Mouse (Mus musculus) gastrocnemius, postnatal 36 days (tissue): ENCODE results near the gene St6galnac4. TPM values are rescaled to one million over a fixed set of nuclear protein-coding genes. Genes with fewer than 3 reads are reported as not detected.
A peak's percentile ranks its signal among the peaks of the same experiment; 100 is the strongest.

Experiments
- DNase-seq, 2 experiments: peaks; one replicate each; pipeline ENCODE4 v3.0.0; 2022
- intact Hi-C: fragments of 180-260 bp; cut with DNase I; formaldehyde crosslinking; loops from one replicate; pipeline ENCODE4 v1.15.1; 2025
- total RNA-seq, 2 experiments: library from RNA; stranded (reverse); gene quantifications; 2 replicates each; pipeline ENCODE4 v1.2.3; 2021

St6galnac4 gene
- total RNA-seq, 2 experiments from 2014 or later: 14.1 to 21.7 TPM

- intact Hi-C loops: no loop called here
- no peak for DNase-seq
These were observed 10.8 kb downstream of the St6galnac4 start for GRCm38 (mm10) chr2:32597699-32598098.

GRCm38 (mm10) chr2:32598506-32598905 is 11.6 kb downstream of the St6galnac4 start:
- DNase-seq: no peak
- intact Hi-C loops: no loop called here

GRCm38 (mm10) chr2:32599409-32599808 is 12.5 kb downstream of the St6galnac4 start, which contains the start of gene St6galnac6:
Gene St6galnac6, plus strand, starts transcription at chr2:32599709.
- no peak for DNase-seq
- intact Hi-C loops: no loop called here

- DNase-seq: no peak
- intact Hi-C loops: loop anchor here (1.0 kb wide), 1 partner anchor 17 kb away; no protein-coding TSS in a partner anchor
These were observed 14.6 kb downstream of the St6galnac4 start for GRCm38 (mm10) chr2:32601417-32602065.

GRCm38 (mm10) chr2:32602600-32603054 is 15.7 kb downstream of the St6galnac4 start:
- intact Hi-C loops: loop anchor here (1.0 kb wide), 1 partner anchor 18 kb away; no protein-coding TSS in a partner anchor
- DNase-seq: peak; percentile 88 to 92

- intact Hi-C loops: no loop called here
- no peak for DNase-seq
These were observed 17.7 kb downstream of the St6galnac4 start for GRCm38 (mm10) chr2:32604631-32605030.

- DNase-seq: peak; percentile 81 to 88
- intact Hi-C loops: no loop called here
These were observed 19.6 kb downstream of the St6galnac4 start for GRCm38 (mm10) chr2:32606161-32607142.

- peak in 1 of 2 experiments; percentile 56 for DNase-seq
- intact Hi-C loops: no loop called here
These were observed 20.5 kb downstream of the St6galnac4 start for GRCm38 (mm10) chr2:32607262-32607947.

- intact Hi-C loops: no loop called here
- peak; percentile 76 to 80 for DNase-seq
These were observed 21.4 kb downstream of the St6galnac4 start for GRCm38 (mm10) chr2:32608141-32608777.

GRCm38 (mm10) chr2:32608778-32609435 is 22.0 kb downstream of the St6galnac4 start:
- intact Hi-C loops: no loop called here
- DNase-seq: no peak

GRCm38 (mm10) chr2:32610610-32611229 is 23.8 kb downstream of the St6galnac4 start:
- intact Hi-C loops: loop anchor here (5.0 kb wide), 1 partner anchor 33 kb away; the partner anchor contains the start of gene 9430097D07Rik
- DNase-seq: no peak

GRCm38 (mm10) chr2:32612274-32612673 is 25.4 kb downstream of the St6galnac4 start:
- DNase-seq: no peak
- intact Hi-C loops: loop anchor here (5.0 kb wide), 1 partner anchor 35 kb away; the partner anchor contains the start of gene 9430097D07Rik

GRCm38 (mm10) chr2:32617109-32617508 is 30.2 kb downstream of the St6galnac4 start:
- intact Hi-C loops: no loop called here
- DNase-seq: no peak

GRCm38 (mm10) chr2:32617601-32618000 is 30.7 kb downstream of the St6galnac4 start:
- DNase-seq: no peak
- intact Hi-C loops: no loop called here

- intact Hi-C loops: no loop called here
- DNase-seq: no peak
These were observed 31.2 kb downstream of the St6galnac4 start for GRCm38 (mm10) chr2:32618051-32618450.

- intact Hi-C loops: no loop called here
- DNase-seq: peak in 1 of 2 experiments; percentile 29
These were observed 34.0 kb downstream of the St6galnac4 start for GRCm38 (mm10) chr2:32620682-32621516.

GRCm38 (mm10) chr2:32621517-32621859 is 34.6 kb downstream of the St6galnac4 start, which contains the start of gene Ak1:
Gene Ak1, plus strand, starts transcription at chr2:32621758.
- DNase-seq: peak in 1 of 2 experiments; percentile 20
- intact Hi-C loops: no loop called here
